Mouse (Mus musculus): ENCODE results near the gene Ptpro.

- TF ChIP-seq CTCF (conservative IDR thresholded peaks at IDR 0.05; ENCODE audit: low read length), result no peak
- TF ChIP-seq POU5F1 (IDR thresholded peaks at IDR 0.05; ENCODE audit: borderline replicate concordance, low read length), result no peak
These were observed 206.0 kb downstream of the Ptpro start for GRCm38 (mm10) chr6:137458136-137458535.

Data from E14TG2a.4 (cell line).